Mouse (Mus musculus) hindbrain, embryonic 11.5 days (tissue): ENCODE measurements at regions not wholly inside any gene's neighbourhood (a gene's known extent, or its start where the extent isn't known, plus 50 kb on each side); places are given as distances from the start of the nearest gene placed in this dataset.

Source experiments
- ATAC-seq: fragments of 200-750 bp; cut with Nextera tagmentation; 2 replicates; pipeline ENCODE4 v1.8.0; 2017; ENCODE audit warnings: mild to moderate bottlenecking, moderate TSS enrichment, moderate library complexity; ENCODE audit not compliant: low FRiP score
- DNase-seq: peaks from one replicate; pipeline ENCODE4 v3.0.0-alpha.2; 2015; ENCODE audit warnings: low spot score
- H3K27ac ChIP-seq: fragments of 300-500 bp; sonication (generic); 2 replicates; pipeline ENCODE4 v1.5.1; 2014; ENCODE audit warnings: mild to moderate bottlenecking, low read depth, low read length
- H3K27me3 ChIP-seq: fragments of 300-500 bp; sonication (generic); 2 replicates; pipeline ENCODE4 v1.6.1; 2014; ENCODE audit warnings: mild to moderate bottlenecking, low read length, moderate library complexity, mixed read lengths; ENCODE audit not compliant: control insufficient read depth, insufficient read depth
- H3K36me3 ChIP-seq: fragments of 300-500 bp; sonication (generic); 2 replicates; pipeline ENCODE4 v1.6.1; 2014; ENCODE audit warnings: mild to moderate bottlenecking, low read length, moderate library complexity, mixed read lengths; ENCODE audit not compliant: control insufficient read depth, insufficient read depth
- H3K4me1 ChIP-seq: fragments of 300-500 bp; sonication (generic); replicated peaks from 2 replicates; pipeline ENCODE4 v1.6.1; 2014; ENCODE audit warnings: low read length, mixed read lengths; ENCODE audit not compliant: control insufficient read depth, insufficient read depth
- H3K4me2 ChIP-seq: fragments of 300-500 bp; sonication (generic); replicated peaks from 2 replicates; pipeline ENCODE4 v1.6.1; 2014; ENCODE audit warnings: mild to moderate bottlenecking, low read depth, low read length
- H3K4me3 ChIP-seq: fragments of 300-500 bp; sonication (generic); 2 replicates; pipeline ENCODE4 v1.5.1; 2014; ENCODE audit warnings: low read depth, low read length
- H3K9ac ChIP-seq: fragments of 300-500 bp; sonication (generic); 2 replicates; pipeline ENCODE4 v1.6.1; 2014; ENCODE audit warnings: low read depth, low read length
- H3K9me3 ChIP-seq: fragments of 300-500 bp; sonication (generic); 2 replicates; pipeline ENCODE4 v1.6.1; 2016; ENCODE audit warnings: low read length; ENCODE audit not compliant: control insufficient read depth
- WGBS: fragments of 180-500 bp; shearing (Covaris S2); extraction: QIAGEN DNeasy Blood & Tissue Kit; methylation state at CpG from one replicate; pipeline ENCODE4 v1.1.7; 2014; 5-methylcytosine and 5-hydroxymethylcytosine counted together

- WGBS: 91% methylated on average over 7 of the region's 7 CpGs
- H3K27ac ChIP-seq: no peak overlapping the region
- no peaks in the 10 kb centered on the region for H3K27me3 ChIP-seq
- H3K9me3 ChIP-seq: no peaks in the 10 kb centered on the region
- no peak overlapping the region for H3K4me2 ChIP-seq
- no peak overlapping the region for H3K9ac ChIP-seq
- ATAC-seq: no peak
- no peak for DNase-seq
- no peak overlapping the region for H3K4me3 ChIP-seq
- no peaks in the 10 kb centered on the region for H3K36me3 ChIP-seq
- no peaks in the 10 kb centered on the region for H3K4me1 ChIP-seq
Observed at GRCm38 (mm10) chr12:77179138-77179537, 58.8 kb upstream of the Fut8 start.

- Histone ChIP-seq H3K9me3 (no peaks in the 10 kb centered on the region), H3K4me2 (no peak overlapping the region), H3K4me3 (no peak overlapping the region), H3K27me3 (no peaks in the 10 kb centered on the region), H3K27ac (no peak overlapping the region), H3K4me1 (no peaks in the 10 kb centered on the region), H3K36me3 (no peaks in the 10 kb centered on the region), H3K9ac (no peak overlapping the region)
- no peak for ATAC-seq
- DNase-seq: peak; percentile 24
- WGBS: 48% methylated on average over 15 of the region's 15 CpGs
Observed at GRCm38 (mm10) chr12:77177811-77178578, 59.9 kb upstream of the Fut8 start.

- no peaks in the 10 kb centered on the region for H3K27me3 ChIP-seq
- H3K36me3 ChIP-seq: no peaks in the 10 kb centered on the region
- no peaks in the 10 kb centered on the region for H3K4me1 ChIP-seq
- no peak overlapping the region for H3K27ac ChIP-seq
- no peak for DNase-seq
- no peak overlapping the region for H3K4me3 ChIP-seq
- H3K9ac ChIP-seq: no peak overlapping the region
- 63% methylated on average over 3 of the region's 3 CpGs for WGBS
- no peak overlapping the region for H3K4me2 ChIP-seq
- ATAC-seq: no peak
- H3K9me3 ChIP-seq: no peaks in the 10 kb centered on the region
Observed at GRCm38 (mm10) chr12:77177303-77177702, 60.6 kb upstream of the Fut8 start.

GRCm38 (mm10) chr12:77174032-77174431, 63.9 kb upstream of the Fut8 start:
- H3K27me3 ChIP-seq: no peaks in the 10 kb centered on the region
- H3K27ac ChIP-seq: no peak overlapping the region
- DNase-seq: no peak
- H3K4me3 ChIP-seq: no peak overlapping the region
- H3K4me1 ChIP-seq: no peaks in the 10 kb centered on the region
- no peak overlapping the region for H3K4me2 ChIP-seq
- H3K9me3 ChIP-seq: no peaks in the 10 kb centered on the region
- no peak for ATAC-seq
- no peak overlapping the region for H3K9ac ChIP-seq
- no peaks in the 10 kb centered on the region for H3K36me3 ChIP-seq

GRCm38 (mm10) chr12:77172540-77172939, 65.4 kb upstream of the Fut8 start:
- no peak for ATAC-seq
- no peaks in the 10 kb centered on the region for H3K4me1 ChIP-seq
- DNase-seq: no peak
- no peak overlapping the region for H3K9ac ChIP-seq
- no peak overlapping the region for H3K4me2 ChIP-seq
- 97% methylated on average over 2 of the region's 2 CpGs for WGBS
- no peak overlapping the region for H3K4me3 ChIP-seq
- no peak overlapping the region for H3K27ac ChIP-seq
- H3K36me3 ChIP-seq: no peaks in the 10 kb centered on the region
- no peaks in the 10 kb centered on the region for H3K27me3 ChIP-seq
- H3K9me3 ChIP-seq: no peaks in the 10 kb centered on the region

- Histone ChIP-seq H3K9me3 (no peaks in the 10 kb centered on the region), H3K27ac (no peak overlapping the region), H3K4me3 (no peak overlapping the region), H3K4me2 (no peak overlapping the region), H3K4me1 (no peaks in the 10 kb centered on the region), H3K36me3 (no peaks in the 10 kb centered on the region), H3K9ac (no peak overlapping the region), H3K27me3 (no peaks in the 10 kb centered on the region)
- ATAC-seq (no peak), DNase-seq (no peak)
- 81% methylated on average over 5 of the region's 5 CpGs for WGBS
Observed at GRCm38 (mm10) chr12:77170257-77170656, 67.7 kb upstream of the Fut8 start.

- no peak overlapping the region for H3K27ac ChIP-seq
- no peak overlapping the region for H3K4me3 ChIP-seq
- ATAC-seq: no peak
- no peak for DNase-seq
- WGBS: 81% methylated on average over 1 of the region's 1 CpGs
- H3K36me3 ChIP-seq: no peaks in the 10 kb centered on the region
- H3K27me3 ChIP-seq: no peaks in the 10 kb centered on the region
- H3K9me3 ChIP-seq: no peaks in the 10 kb centered on the region
- H3K4me1 ChIP-seq: no peaks in the 10 kb centered on the region
- H3K9ac ChIP-seq: no peak overlapping the region
- H3K4me2 ChIP-seq: no peak overlapping the region
Observed at GRCm38 (mm10) chr12:77168367-77168766, 69.6 kb upstream of the Fut8 start.

GRCm38 (mm10) chr12:77156698-77157097, 81.2 kb upstream of the Fut8 start:
- Histone ChIP-seq H3K4me2 (no peak overlapping the region), H3K36me3 (no peaks in the 10 kb centered on the region), H3K27me3 (no peaks in the 10 kb centered on the region), H3K9ac (no peak overlapping the region), H3K27ac (no peak overlapping the region), H3K4me1 (no peaks in the 10 kb centered on the region), H3K9me3 (no peaks in the 10 kb centered on the region), H3K4me3 (no peak overlapping the region)
- 79% methylated on average over 2 of the region's 2 CpGs for WGBS
- ATAC-seq (no peak), DNase-seq (no peak)

GRCm38 (mm10) chr12:77155626-77156025, 82.3 kb upstream of the Fut8 start:
- no peaks in the 10 kb centered on the region for H3K4me1 ChIP-seq
- no peaks in the 10 kb centered on the region for H3K9me3 ChIP-seq
- ATAC-seq (no peak), DNase-seq (no peak)
- H3K36me3 ChIP-seq: no peaks in the 10 kb centered on the region
- H3K27ac ChIP-seq: no peak overlapping the region
- H3K9ac ChIP-seq: no peak overlapping the region
- WGBS: 78% methylated on average over 6 of the region's 6 CpGs
- H3K4me2 ChIP-seq: no peak overlapping the region
- no peaks in the 10 kb centered on the region for H3K27me3 ChIP-seq
- H3K4me3 ChIP-seq: no peak overlapping the region
